Mouse (Mus musculus) layer of hippocampus, postnatal 36 days (tissue): ENCODE measurements around the gene Parp3. TPM values are rescaled to one million over a fixed set of nuclear protein-coding genes. Genes with fewer than 3 reads are reported as not detected.
"Not testable (repeated sequence)": the region's sequence is repeated elsewhere in the genome, so short reads cannot be mapped to it uniquely, and the experiment has no call there.

Source experiments
- DNase-seq, 2 experiments: peaks; one replicate each; pipeline ENCODE4 v3.0.0; 2022
- total RNA-seq, 2 experiments: library from RNA; stranded (reverse); gene quantifications; 2 replicates each; pipeline ENCODE4 v1.2.3; 2021

The Parp3 gene
- total RNA-seq, result 1 to 10 TPM; 3.1 to 3.2 TPM

DNA sequence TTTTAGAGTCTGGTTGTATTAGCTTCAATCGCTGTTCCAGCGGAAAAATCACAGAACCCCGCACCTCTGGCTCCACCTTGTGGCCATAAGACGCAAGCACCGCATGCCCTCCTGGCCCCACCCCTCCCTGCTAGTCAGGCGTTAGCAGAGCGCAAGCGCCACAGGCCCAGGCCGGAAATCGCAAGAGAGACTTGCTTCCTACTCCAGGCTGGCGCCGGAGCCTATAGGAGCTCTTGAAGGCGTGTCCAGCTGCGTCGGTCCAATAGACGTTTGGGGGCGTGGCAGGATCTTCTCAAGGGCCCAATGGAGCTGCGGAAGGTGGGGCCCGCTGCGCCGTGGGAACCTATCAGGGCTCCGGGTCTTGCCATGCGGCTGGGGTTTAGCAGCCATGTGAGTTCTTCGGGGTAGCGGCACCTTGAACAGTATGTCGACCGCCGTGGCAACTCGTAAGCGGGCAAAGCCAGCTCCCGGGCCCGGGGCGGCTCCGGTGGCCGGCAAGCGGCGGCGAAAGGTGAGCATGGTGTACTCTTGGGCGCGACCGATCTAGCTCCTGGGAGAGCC is at the start of gene Parp3:
TSS of gene Parp3 (minus strand) at position 26 of the 561 bp plus-strand sequence.
- peak; percentile 100 for DNase-seq

DNA sequence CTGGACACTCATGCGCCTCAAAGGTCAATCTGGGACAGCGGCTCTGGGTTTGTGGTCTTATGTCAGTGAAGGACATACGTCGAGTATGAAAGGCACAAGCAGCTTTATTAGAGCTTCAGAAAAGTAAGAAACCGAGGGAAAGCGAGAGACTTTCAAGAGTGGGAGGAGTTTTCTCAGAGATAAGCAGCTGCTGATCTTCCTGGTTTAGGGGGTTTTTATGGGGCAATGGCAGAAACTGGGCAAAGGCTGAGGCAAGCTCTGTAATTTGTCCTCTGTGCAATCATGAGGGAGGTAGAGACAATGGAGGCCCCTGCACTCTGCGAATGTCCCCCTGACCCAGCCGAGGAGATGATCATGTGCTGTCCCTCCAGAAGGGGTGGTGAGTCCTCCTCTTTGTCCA is 43.2 kb upstream of the Parp3 start:
- DNase-seq, result no peak

DNA sequence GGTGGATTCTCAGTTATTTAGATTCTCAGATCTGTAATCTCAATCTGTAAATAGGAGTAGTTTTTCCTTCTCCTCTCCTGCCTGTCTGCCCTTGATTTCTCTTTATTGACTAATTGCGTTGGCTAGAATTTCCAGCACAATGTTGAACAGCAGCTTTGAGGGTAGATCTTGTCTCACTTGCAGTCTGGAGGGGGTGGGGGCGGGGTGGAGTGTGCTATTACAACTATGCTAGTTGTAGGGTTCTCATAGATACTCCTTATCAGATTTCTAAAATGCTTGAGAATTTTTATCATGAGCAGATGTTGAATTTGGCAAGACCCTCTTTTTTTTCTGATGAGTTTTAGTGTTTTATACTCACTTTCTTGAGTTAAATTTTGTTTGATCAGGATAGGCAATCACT is 42.7 kb upstream of the Parp3 start:
- DNase-seq, result no peak

GRCm38 (mm10) chr9:106514273-106514672 is 37.5 kb upstream of the Parp3 start, which contains the start of gene Iqcf5:
Gene Iqcf5, plus strand, starts transcription at chr9:106514573.
- no peak for DNase-seq

GRCm38 (mm10) chr9:106513566-106513965 is 36.8 kb upstream of the Parp3 start:
- no peak for DNase-seq

- peak; percentile 8 for DNase-seq
Measured at GRCm38 (mm10) chr9:106512729-106513450, 36.1 kb upstream of the Parp3 start.

- peak in 1 of 2 experiments; percentile 8 for DNase-seq
Measured at GRCm38 (mm10) chr9:106509356-106509755, 32.6 kb upstream of the Parp3 start.

DNA sequence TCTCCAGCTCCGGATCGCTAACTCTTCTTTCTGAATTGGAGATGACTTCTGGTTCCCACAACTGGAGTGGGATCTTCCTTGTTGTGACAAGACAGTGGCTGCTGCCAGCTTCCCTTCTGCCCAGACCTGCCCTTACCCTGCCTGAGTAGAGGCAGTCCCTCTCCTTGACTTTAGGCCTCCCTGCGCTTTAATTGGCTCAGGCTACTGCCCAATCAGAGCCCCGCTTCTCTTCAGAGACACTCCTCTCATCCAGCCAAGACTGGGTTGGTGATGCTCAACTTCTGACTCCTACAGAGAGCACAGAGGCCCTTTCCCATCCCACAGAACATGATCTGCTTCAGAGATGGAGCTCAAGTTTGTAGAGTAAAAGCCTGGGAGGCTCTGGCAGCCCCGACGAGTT is 27.5 kb upstream of the Parp3 start:
- no peak for DNase-seq

DNA sequence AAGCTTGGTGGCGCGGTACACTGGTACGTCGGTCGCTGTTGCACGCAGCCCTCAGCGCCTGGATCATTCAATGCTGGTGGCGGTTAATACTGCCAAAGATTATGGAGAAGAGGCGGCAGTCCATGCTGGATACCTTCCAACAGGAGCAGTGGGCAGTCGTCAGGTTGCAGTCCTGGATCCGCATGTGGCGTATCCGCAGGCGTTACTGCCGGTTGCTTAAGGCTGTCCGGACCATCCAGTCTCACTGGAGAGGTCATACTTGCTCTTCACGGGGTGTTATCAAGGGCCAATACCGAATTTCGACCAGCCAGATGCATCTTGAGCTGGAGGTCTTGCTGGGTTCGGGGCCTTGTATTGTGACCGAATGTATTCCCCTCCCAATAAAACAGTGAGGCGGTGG is 25.1 kb upstream of the Parp3 start:
- no peak for DNase-seq

- DNase-seq, result no peak
Measured at GRCm38 (mm10) chr9:106499667-106500066, 22.9 kb upstream of the Parp3 start, which contains the start of gene Iqcf1. Gene Iqcf1, plus strand, starts transcription at chr9:106499967.

GRCm38 (mm10) chr9:106487602-106488001 is 10.9 kb upstream of the Parp3 start:
- not testable (repeated sequence) for DNase-seq

DNA sequence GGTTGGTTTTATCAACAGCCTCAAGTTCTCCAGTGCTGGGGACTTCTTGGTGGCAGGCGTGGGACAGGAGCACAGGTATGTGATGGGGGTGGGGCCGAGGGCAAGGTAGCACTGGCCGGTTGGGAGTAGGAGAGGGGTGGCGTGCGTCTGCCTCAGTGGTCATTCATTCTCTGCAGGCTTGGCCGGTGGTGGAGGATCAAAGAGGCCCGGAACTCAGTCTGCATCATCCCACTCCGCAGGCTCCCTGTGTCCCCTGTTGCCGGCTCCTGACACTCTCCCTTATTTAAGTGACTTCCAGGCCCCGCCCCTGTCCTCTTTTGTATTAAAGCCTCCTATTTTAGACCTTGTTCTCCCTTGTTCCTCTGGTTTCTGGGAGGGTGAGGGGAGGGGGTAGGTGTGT is 8.3 kb upstream of the Parp3 start:
- no peak for DNase-seq

GRCm38 (mm10) chr9:106483606-106484005 is 6.9 kb upstream of the Parp3 start:
- DNase-seq, result no peak

DNA sequence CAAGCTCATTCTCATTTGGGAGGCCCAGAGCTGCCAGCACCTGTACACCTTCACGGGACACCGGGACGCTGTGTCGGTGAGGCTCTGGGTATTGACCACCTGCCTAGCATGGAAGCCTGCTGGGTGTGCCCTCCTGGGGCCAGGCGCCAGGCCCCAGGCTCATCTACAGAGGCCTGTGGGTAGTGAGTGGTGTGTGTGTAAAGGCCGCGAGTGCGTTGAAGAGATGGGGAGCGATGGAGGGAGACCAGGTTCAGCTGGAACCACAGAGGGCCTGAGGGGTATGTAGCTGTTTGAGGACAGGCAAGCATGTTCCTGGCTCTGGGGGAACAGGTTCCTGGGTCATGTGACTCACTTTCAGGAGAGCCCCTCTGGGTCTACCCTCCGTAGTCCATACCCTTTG is 6.4 kb upstream of the Parp3 start:
- DNase-seq, result no peak

DNA sequence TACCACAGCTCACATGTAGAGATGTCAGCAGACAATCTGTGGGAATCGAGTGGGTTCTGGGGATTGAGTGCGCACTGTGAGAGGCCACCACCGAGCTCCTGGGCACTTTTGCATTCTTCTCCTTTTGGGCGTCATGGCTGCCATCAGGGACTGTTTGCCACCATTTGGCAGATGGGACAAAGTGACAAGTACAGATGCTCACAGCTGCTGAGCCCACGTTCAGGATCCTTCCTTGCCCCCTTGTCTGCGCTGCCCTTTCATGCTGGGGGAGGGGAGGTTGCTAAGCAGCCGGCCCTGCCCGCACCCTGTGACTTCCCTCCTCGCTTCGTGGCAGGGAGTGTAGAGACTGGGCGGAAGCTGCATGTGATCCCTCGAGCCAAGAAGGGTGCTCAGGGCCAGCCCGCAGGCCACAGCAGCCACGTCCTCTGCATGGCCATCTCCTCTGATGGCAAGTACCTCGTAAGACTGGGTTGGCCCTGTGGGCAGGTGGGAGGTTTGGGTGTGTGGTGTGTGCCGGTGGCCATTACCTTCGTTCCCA is 5.9 kb upstream of the Parp3 start:
- DNase-seq, result no peak

- no peak for DNase-seq
Measured at GRCm38 (mm10) chr9:106481676-106482075, 4.9 kb upstream of the Parp3 start.

DNA sequence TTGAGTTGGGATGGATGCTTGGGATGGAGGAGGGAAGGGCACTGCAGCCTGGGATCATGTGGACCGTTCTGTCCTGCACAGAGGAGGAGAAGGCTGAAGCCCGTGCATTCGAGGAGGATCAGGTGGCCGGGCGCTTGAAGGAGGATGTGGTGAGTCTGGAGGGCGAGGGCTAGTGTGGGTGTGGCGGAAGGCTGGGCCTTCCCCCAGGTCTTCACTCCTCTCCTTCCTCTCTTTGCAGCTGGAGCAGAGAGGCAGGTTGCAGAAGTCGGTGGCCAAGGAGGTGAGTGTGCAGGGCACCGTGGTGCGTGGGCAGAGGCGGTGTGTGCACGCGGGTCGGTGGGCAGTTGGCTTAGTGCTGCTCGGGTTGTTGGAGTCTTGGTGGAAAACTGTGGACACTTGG is 4.3 kb upstream of the Parp3 start:
- no peak for DNase-seq

DNA sequence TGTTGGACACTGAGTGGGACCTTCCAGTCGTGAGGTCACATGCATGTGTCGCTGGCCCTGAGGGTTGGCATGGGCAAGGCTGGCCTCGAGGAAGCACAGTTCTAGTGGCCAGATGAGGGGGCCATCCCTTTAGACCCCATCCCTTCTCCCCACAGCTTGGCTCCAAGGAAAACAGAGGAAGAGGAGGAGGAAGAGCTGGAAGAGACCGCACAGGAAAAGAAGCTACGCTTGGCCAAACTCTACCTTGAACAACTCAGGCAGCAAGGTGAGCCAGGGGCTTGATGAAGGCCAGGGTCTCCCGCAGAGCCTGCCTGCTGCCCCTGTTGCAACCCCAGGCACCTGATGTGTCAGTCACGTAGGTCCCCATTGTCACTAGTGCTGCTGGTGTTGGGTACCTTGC is 3.8 kb upstream of the Parp3 start:
- no peak for DNase-seq

- DNase-seq, result no peak
Measured at GRCm38 (mm10) chr9:106478101-106478500, 1.4 kb upstream of the Parp3 start.

- DNase-seq, result no peak
Measured at GRCm38 (mm10) chr9:106477649-106478048, 900 bp upstream of the Parp3 start.

GRCm38 (mm10) chr9:106476002-106476923 is 486 bp downstream of the Parp3 start:
- DNase-seq, result no peak

- DNase-seq, result no peak
Measured at GRCm38 (mm10) chr9:106475663-106476001, 1.1 kb downstream of the Parp3 start, which contains the start of gene Rrp9. Gene Rrp9, plus strand, starts transcription at chr9:106475963.

- DNase-seq, result peak in 1 of 2 experiments; percentile 4
Measured at GRCm38 (mm10) chr9:106475046-106475445, 1.7 kb downstream of the Parp3 start.
